Mouse (Mus musculus): ENCODE measurements around the gene Spg21. TPM values are rescaled to one million over a fixed set of nuclear protein-coding genes. Genes with fewer than 3 reads are reported as not detected.

Gene Spg21
- total RNA-seq, 2 experiments from 2014 or later: 33.0 to 34.1 TPM

- DNase-seq (ENCODE audit: low spot score in 2 of 2): no peak
Measured at GRCm38 (mm10) chr9:65535191-65535722, 74.5 kb downstream of the Spg21 start.

DNA sequence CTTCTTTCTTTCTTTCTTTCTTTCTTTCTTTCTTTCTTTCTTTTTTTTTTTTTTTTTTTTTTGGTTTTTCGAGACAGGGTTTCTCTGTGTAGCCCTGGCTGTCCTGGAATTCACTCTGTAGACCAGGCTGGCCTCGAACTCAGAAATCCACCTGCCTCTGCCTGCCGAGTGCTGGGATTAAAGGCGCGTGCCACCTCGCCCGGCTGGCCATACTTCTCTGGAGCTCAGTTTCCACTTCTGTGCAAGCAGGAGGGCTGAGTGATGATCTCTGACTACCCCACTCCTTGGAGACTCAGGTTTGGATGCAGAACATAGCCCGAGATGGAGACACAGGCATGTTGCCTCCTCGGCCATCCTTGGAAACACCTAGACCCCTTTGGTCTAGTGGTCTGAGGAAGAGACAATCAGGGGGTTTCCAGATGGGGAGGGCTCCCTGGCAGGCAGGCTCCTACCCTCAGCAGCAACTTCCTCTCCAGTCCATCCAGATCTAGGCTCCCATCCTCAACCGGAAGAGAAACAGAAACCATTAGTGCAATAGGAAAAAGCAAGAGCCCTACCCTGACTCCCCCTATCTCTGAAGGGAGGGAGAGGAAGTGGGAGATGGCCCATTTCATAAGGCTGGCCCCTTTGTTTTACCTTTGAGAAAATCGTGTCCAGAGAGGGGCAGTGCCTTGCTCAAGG lies 75.2 kb downstream of the Spg21 start:
- DNase-seq (ENCODE audit: low spot score in 2 of 2): no peak

GRCm38 (mm10) chr9:65536491-65536890 lies 75.7 kb downstream of the Spg21 start:
- no peak for DNase-seq (ENCODE audit: low spot score in 2 of 2)

Other genes starting within 250 kb of the Spg21 start
- not detected for gene Cilp, start 195.8 kb upstream of the Spg21 start, total RNA-seq (2021)
- 10 to 100 TPM; 28.7 to 29.6 TPM for gene Clpx, start 166.7 kb upstream of the Spg21 start, total RNA-seq (2021)
- 10 to 100 TPM; 27.5 to 27.8 TPM for gene Pdcd7, start 114.8 kb upstream of the Spg21 start, total RNA-seq (2021)
- 1 to 10 TPM; 3.2 to 3.6 TPM for gene Ubap1l, start 99.9 kb upstream of the Spg21 start, total RNA-seq (2021)
- gene Kbtbd13, start 69.3 kb upstream of the Spg21 start, total RNA-seq (2021): under 1 TPM; 0.25 TPM
- 1 to 10 TPM; 2.4 to 2.8 TPM for gene Rasl12, start 62.4 kb upstream of the Spg21 start, total RNA-seq (2021)
- gene Slc51b, start 38.0 kb upstream of the Spg21 start, total RNA-seq (2021): not detected
- gene Mtfmt, start 25.2 kb upstream of the Spg21 start, total RNA-seq (2021): 10 to 100 TPM; 17.1 to 18.0 TPM
- 1 to 10 TPM; 3.6 to 3.7 TPM for gene Ankdd1a, start 59.2 kb downstream of the Spg21 start, total RNA-seq (2021)
- gene Plekho2, start 119.1 kb downstream of the Spg21 start, total RNA-seq (2021): 10 to 100 TPM in 1 of 2 experiments, 1 to 10 TPM in 1; 7.7 to 11.7 TPM
- under 1 TPM in 1 of 2 experiments, not detected in 1; 0.12 TPM for gene Pif1, start 126.2 kb downstream of the Spg21 start, total RNA-seq (2021)
- 1 to 10 TPM; 2.2 to 3.2 TPM for gene Rbpms2, start 168.7 kb downstream of the Spg21 start, total RNA-seq (2021)
- 100 to 1,000 TPM; 215 to 217 TPM for gene Oaz2, start 207.1 kb downstream of the Spg21 start, total RNA-seq (2021)